ENCODE assay signal across 16 mouse cellular contexts in genomic region chr14:30874095-30874700, GRCm38 (mm10). TPM values are rescaled to one million over a fixed set of nuclear protein-coding genes. Genes with fewer than 3 reads are reported as not detected.
A peak's percentile ranks its signal among the peaks of the same experiment; 100 is the strongest.
DNase-seq lines count a peak whose midpoint lies in the region; ATAC-seq and TF ChIP-seq lines count a peak whose summit lies in the region.
"Had no signal": no experiment of that assay in that cellular context is flagged by ENCODE, and none has a peak within 500 bp of the region (broad histone marks: within the 10 kb centered on the region; RNA-seq: fewer than 3 reads in every experiment).

No protein-coding gene starts in this region.

- peaks cover 40% of the 10 kb centered on the region for H3K4me1 ChIP-seq in lung, embryonic 16.5 days (replicated peaks; ENCODE audit: control insufficient read depth, insufficient read depth, low read length)
- peaks cover 23% of the 10 kb centered on the region for H3K4me1 ChIP-seq in lung, adult 2 months (ENCODE audit: control insufficient read depth, insufficient read depth, low read length)
- peaks cover 51% of the 10 kb centered on the region for H3K4me1 ChIP-seq in liver, embryonic 15.5 days (replicated peaks)
- H3K4me1 ChIP-seq in neural tube, embryonic 15.5 days = 0 out of 2 replicates have a peak, but pooled peaks cover 5% of the 10 kb centered on the region
- H3K4me1 ChIP-seq: midbrain, embryonic 10.5 days had no signal

- no peak for TF ChIP-seq CTCF in lung, adult 2 months (IDR thresholded peaks at IDR 0.05; ENCODE audit: insufficient read depth, low read length)

- no peaks in the 10 kb centered on the region for H3K9me3 ChIP-seq in lung, embryonic 16.5 days (ENCODE audit: control insufficient read depth, low read length)
- no peaks in the 10 kb centered on the region for H3K9me3 ChIP-seq in liver, embryonic 15.5 days (replicated peaks)
- H3K9me3 ChIP-seq in neural tube, embryonic 15.5 days (replicated peaks) = no peaks in the 10 kb centered on the region
- H3K9me3 ChIP-seq: forebrain, embryonic 15.5 days; limb, embryonic 15.5 days; midbrain, embryonic 10.5 days had no signal

- no peaks in the 10 kb centered on the region for H3K27me3 ChIP-seq in lung, embryonic 16.5 days (ENCODE audit: control insufficient read depth, insufficient read depth, low read depth, low read length)
- H3K27me3 ChIP-seq in liver, embryonic 15.5 days = no peaks in the 10 kb centered on the region
- H3K27me3 ChIP-seq in neural tube, embryonic 15.5 days (replicated peaks) = no peaks in the 10 kb centered on the region
- H3K27me3 ChIP-seq: forebrain, embryonic 15.5 days; limb, embryonic 15.5 days had no signal

- 0 out of 2 replicates have a peak, but pooled peaks cover 5% of the 10 kb centered on the region for H3K36me3 ChIP-seq in lung, embryonic 16.5 days (ENCODE audit: control insufficient read depth, insufficient read depth, low read length)
- peaks cover 13% of the 10 kb centered on the region for H3K36me3 ChIP-seq in liver, embryonic 15.5 days (replicated peaks)
- H3K36me3 ChIP-seq in neural tube, embryonic 15.5 days = peaks cover 45% of the 10 kb centered on the region

- peak overlapping the region; percentile 60 for H3K27ac ChIP-seq in lung, embryonic 16.5 days (ENCODE audit: low read length)
- H3K27ac ChIP-seq in liver, embryonic 15.5 days (replicated peaks) = peak overlapping the region; percentile 25
- H3K27ac ChIP-seq in neural tube, embryonic 15.5 days (replicated peaks) = no peak overlapping the region
- H3K27ac ChIP-seq: forebrain, embryonic 15.5 days; limb, embryonic 15.5 days; midbrain, embryonic 10.5 days had no signal

- 49% methylated on average over 18 of the region's 18 CpGs for WGBS in lung, embryonic 16.5 days
- WGBS in lung, adult 2 months = 70% methylated on average over 18 of the region's 18 CpGs
- WGBS in liver, embryonic 15.5 days (ENCODE audit: insufficient replicate concordance) = 68% methylated on average over 18 of the region's 18 CpGs
- WGBS in neural tube, embryonic 15.5 days = 83% methylated on average over 18 of the region's 18 CpGs

- no peak for TF ChIP-seq POLR2A in lung, adult 2 months (IDR thresholded peaks at IDR 0.05; ENCODE audit: borderline replicate concordance, extremely low read depth, low read depth, low read length)

- H3K4me2 ChIP-seq in lung, embryonic 16.5 days (ENCODE audit: low read depth, low read length) = peak overlapping the region; percentile 26; the same call in 1 of the 2 replicates
- no peak overlapping the region for H3K4me2 ChIP-seq in liver, embryonic 15.5 days
- no peak overlapping the region for H3K4me2 ChIP-seq in neural tube, embryonic 15.5 days
- H3K4me2 ChIP-seq: forebrain, embryonic 15.5 days; limb, embryonic 15.5 days had no signal

- DNase-seq in kidney, adult 9 months = peak; percentile 20
- no peak for DNase-seq in kidney, adult 8-10 months
- no peak for DNase-seq in lung, adult 2 months
- DNase-seq in lung, postnatal 4 days = peak; percentile 50 to 79
- no peak for DNase-seq in adrenal gland, postnatal 4 days (ENCODE audit: low spot score in 2 of 2)
- DNase-seq: adrenal gland, adult 8-10 months; cerebellum, adult 9-10 months had no signal

- peak; percentile 71 for ATAC-seq in lung, embryonic 16.5 days (ENCODE audit: low read depth)
- ATAC-seq in liver, embryonic 15.5 days (ENCODE audit: insufficient read depth) = no peak
- ATAC-seq in neural tube, embryonic 15.5 days (ENCODE audit: low FRiP score) = no peak
- ATAC-seq: CD4-positive, CD25-positive, alpha-beta regulatory T cell, adult 4 months; forebrain, embryonic 15.5 days had no signal

- H3K4me3 ChIP-seq in lung, embryonic 16.5 days (ENCODE audit: low read length) = no peak overlapping the region
- no peak overlapping the region for H3K4me3 ChIP-seq in lung, adult 2 months (replicated peaks; ENCODE audit: extremely low read depth, low read depth, low read length)
- H3K4me3 ChIP-seq in liver, embryonic 15.5 days (replicated peaks) = no peak overlapping the region
- H3K4me3 ChIP-seq in neural tube, embryonic 15.5 days (replicated peaks) = no peak overlapping the region
- H3K4me3 ChIP-seq: forebrain, embryonic 15.5 days; limb, embryonic 15.5 days; midbrain, embryonic 10.5 days had no signal

- no peak overlapping the region; the same call in 1 of the 2 replicates for H3K9ac ChIP-seq in lung, embryonic 16.5 days (ENCODE audit: low read length)
- H3K9ac ChIP-seq in liver, embryonic 15.5 days = no peak overlapping the region
- H3K9ac ChIP-seq in neural tube, embryonic 15.5 days (replicated peaks) = no peak overlapping the region
- H3K9ac ChIP-seq: forebrain, embryonic 15.5 days; limb, embryonic 15.5 days had no signal

RNA-seq across cellular contexts. Expression of gene Mustn1, which starts 4.8 kb away (rescaled TPM):
- 9.9 and 12.6 TPM in 2 replicates for polyA plus RNA-seq in lung, embryonic 16.5 days (2015; fragmentation: Nextera tagmentation; extraction: Ambion mirVana)
- polyA plus RNA-seq in lung, adult 2 months (2012; rRNA removed) = 44.8 and 50.3 TPM in 2 replicates
- 1.1 and 1.6 TPM in 2 replicates for polyA plus RNA-seq in liver, embryonic 15.5 days (2015; fragmentation: Nextera tagmentation; extraction: Ambion mirVana)
- 3.0 TPM in 2 replicates for polyA plus RNA-seq in neural tube, embryonic 15.5 days (2015; fragmentation: Nextera tagmentation; extraction: Ambion mirVana)
- total RNA-seq in adrenal gland, postnatal 4 days (2021) = 10 to 100 TPM in 1 of 2 experiments, 1 to 10 TPM in 1; 3.8 to 12.1 TPM

RNA-seq across cellular contexts. Expression of gene Itih4, which starts 12.1 kb away (rescaled TPM):
- 0.59 and 3.7 TPM in 2 replicates for polyA plus RNA-seq in lung, embryonic 16.5 days (2015; fragmentation: Nextera tagmentation; extraction: Ambion mirVana)
- polyA plus RNA-seq in lung, adult 2 months (2012; rRNA removed) = 37.7 and 43.4 TPM in 2 replicates
- polyA plus RNA-seq in liver, embryonic 15.5 days (2015; fragmentation: Nextera tagmentation; extraction: Ambion mirVana) = 205 and 267 TPM in 2 replicates
- 0.08 and 0.18 TPM in 2 replicates for polyA plus RNA-seq in neural tube, embryonic 15.5 days (2015; fragmentation: Nextera tagmentation; extraction: Ambion mirVana)
- total RNA-seq in adrenal gland, postnatal 4 days (2021) = 100 to 1,000 TPM in 1 of 2 experiments, 1 to 10 TPM in 1; 4.4 to 173 TPM
- total RNA-seq: neutrophil, adult 5-6 weeks had no signal
- polyA plus RNA-seq: CD4-positive, CD25-positive, alpha-beta regulatory T cell, adult 4 months; forebrain, embryonic 15.5 days; hindbrain, embryonic 11.5 days; midbrain, embryonic 10.5 days had no signal

RNA-seq across cellular contexts. Expression of gene Tmem110, which starts 48.8 kb away (rescaled TPM):
- polyA plus RNA-seq in lung, embryonic 16.5 days (2015; fragmentation: Nextera tagmentation; extraction: Ambion mirVana) = 27.0 and 38.3 TPM in 2 replicates
- polyA plus RNA-seq in lung, adult 2 months (2012; rRNA removed) = 40.6 and 43.7 TPM in 2 replicates
- 8.8 and 8.9 TPM in 2 replicates for polyA plus RNA-seq in liver, embryonic 15.5 days (2015; fragmentation: Nextera tagmentation; extraction: Ambion mirVana)
- polyA plus RNA-seq in neural tube, embryonic 15.5 days (2015; fragmentation: Nextera tagmentation; extraction: Ambion mirVana) = 23.0 and 25.2 TPM in 2 replicates
- 10 to 100 TPM; 22.2 to 24.4 TPM for total RNA-seq in adrenal gland, postnatal 4 days (2021)

RNA-seq across cellular contexts. Expression of gene Itih3, which starts 49.4 kb away (rescaled TPM):
- 0.98 and 8.5 TPM in 2 replicates for polyA plus RNA-seq in lung, embryonic 16.5 days (2015; fragmentation: Nextera tagmentation; extraction: Ambion mirVana)
- polyA plus RNA-seq in lung, adult 2 months (2012; rRNA removed) = 0.87 and 1.1 TPM in 2 replicates
- 434 and 589 TPM in 2 replicates for polyA plus RNA-seq in liver, embryonic 15.5 days (2015; fragmentation: Nextera tagmentation; extraction: Ambion mirVana)
- 1.6 and 1.7 TPM in 2 replicates for polyA plus RNA-seq in neural tube, embryonic 15.5 days (2015; fragmentation: Nextera tagmentation; extraction: Ambion mirVana)
- 100 to 1,000 TPM in 1 of 2 experiments, 1 to 10 TPM in 1; 4.4 to 139 TPM for total RNA-seq in adrenal gland, postnatal 4 days (2021)
- total RNA-seq: neutrophil, adult 5-6 weeks had no signal
- polyA plus RNA-seq: CD4-positive, CD25-positive, alpha-beta regulatory T cell, adult 4 months; hindbrain, embryonic 11.5 days had no signal

Comparison
In these comparisons a context has a peak if more than half of its experiments do, and no peak if none do; other contexts are left out.
1. DNase-seq: peak in kidney, adult 9 months (single experiment) and lung, postnatal 4 days (2 of 2); none in kidney, adult 8-10 months (0 of 2), lung, adult 2 months (single experiment) and adrenal gland, postnatal 4 days (0 of 2).